Mouse (Mus musculus): ENCODE data around the gene Hist1h1a. TPM values are rescaled to one million over a fixed set of nuclear protein-coding genes. Genes with fewer than 3 reads are reported as not detected.

Hist1h1a gene
- polyA plus RNA-seq, 1 experiment = not detected

DNA sequence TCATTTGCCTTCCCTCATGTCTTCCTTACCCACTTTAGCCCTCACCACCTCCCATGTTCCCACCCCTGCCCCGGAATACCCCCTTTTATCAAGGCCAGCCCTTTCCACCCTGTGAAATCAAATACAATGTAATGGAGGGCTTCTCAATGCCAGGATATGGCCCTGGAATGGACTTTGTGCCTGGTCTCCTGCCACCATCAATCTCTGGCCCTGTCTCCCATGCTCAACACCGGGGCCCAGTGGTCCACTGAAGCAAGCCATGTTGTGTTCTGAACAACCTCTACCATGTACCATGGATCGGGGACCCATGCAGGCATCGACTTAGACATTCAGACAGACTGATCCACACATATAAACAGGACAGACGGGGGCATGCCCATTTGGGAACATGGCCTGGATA lies 33.8 kb upstream of the Hist1h1a start:
- 95% methylated on average over 5 of the region's 5 CpGs for WGBS
- no peaks in the 10 kb centered on the region for H3K4me1 ChIP-seq (ENCODE audit: control insufficient read depth, insufficient read depth, low read length)
- H3K27ac ChIP-seq (ENCODE audit: insufficient read depth, low read depth, low read length) = no peak overlapping the region
- no peak for TF ChIP-seq POLR2A (IDR thresholded peaks at IDR 0.05; ENCODE audit: insufficient read depth, low read depth, low read length)
- no peak for TF ChIP-seq CTCF (IDR thresholded peaks at IDR 0.05; ENCODE audit: insufficient read depth, low read depth, low read length)
- H3K4me3 ChIP-seq (ENCODE audit: insufficient read depth, low read depth, low read length) = no peak overlapping the region

GRCm38 (mm10) chr13:23730479-23730878 lies 33.0 kb upstream of the Hist1h1a start:
- WGBS = 57% methylated on average over 8 of the region's 8 CpGs
- Histone ChIP-seq H3K4me3 (ENCODE audit: insufficient read depth, low read depth, low read length) (no peak overlapping the region), H3K27ac (ENCODE audit: insufficient read depth, low read depth, low read length) (no peak overlapping the region), H3K4me1 (ENCODE audit: control insufficient read depth, insufficient read depth, low read length) (no peaks in the 10 kb centered on the region)
- TF ChIP-seq POLR2A (IDR thresholded peaks at IDR 0.05; ENCODE audit: insufficient read depth, low read depth, low read length) (no peak), CTCF (IDR thresholded peaks at IDR 0.05; ENCODE audit: insufficient read depth, low read depth, low read length) (no peak)

- 20% methylated on average over 8 of the region's 8 CpGs for WGBS
- Histone ChIP-seq H3K27ac (ENCODE audit: insufficient read depth, low read depth, low read length) (no peak overlapping the region), H3K4me1 (ENCODE audit: control insufficient read depth, insufficient read depth, low read length) (no peaks in the 10 kb centered on the region), H3K4me3 (ENCODE audit: insufficient read depth, low read depth, low read length) (no peak overlapping the region)
- TF ChIP-seq CTCF (IDR thresholded peaks at IDR 0.05; ENCODE audit: insufficient read depth, low read depth, low read length) (no peak), POLR2A (IDR thresholded peaks at IDR 0.05; ENCODE audit: insufficient read depth, low read depth, low read length) (no peak)
These were observed 31.2 kb upstream of the Hist1h1a start for GRCm38 (mm10) chr13:23732156-23732804.

- Histone ChIP-seq H3K27ac (ENCODE audit: insufficient read depth, low read depth, low read length) (no peak overlapping the region), H3K4me3 (ENCODE audit: insufficient read depth, low read depth, low read length) (no peak overlapping the region), H3K4me1 (ENCODE audit: control insufficient read depth, insufficient read depth, low read length) (no peaks in the 10 kb centered on the region)
- WGBS = 91% methylated on average over 5 of the region's 5 CpGs
- TF ChIP-seq CTCF (IDR thresholded peaks at IDR 0.05; ENCODE audit: insufficient read depth, low read depth, low read length) = no peak
These were observed 26.4 kb upstream of the Hist1h1a start for GRCm38 (mm10) chr13:23737091-23737490.

- TF ChIP-seq POLR2A (IDR thresholded peaks at IDR 0.05; ENCODE audit: insufficient read depth, low read depth, low read length) (no peak), CTCF (IDR thresholded peaks at IDR 0.05; ENCODE audit: insufficient read depth, low read depth, low read length) (no peak)
- 21% methylated on average over 4 of the region's 4 CpGs for WGBS
- Histone ChIP-seq H3K4me3 (ENCODE audit: insufficient read depth, low read depth, low read length) (no peak overlapping the region), H3K27ac (ENCODE audit: insufficient read depth, low read depth, low read length) (peak overlapping the region; percentile 91), H3K4me1 (ENCODE audit: control insufficient read depth, insufficient read depth, low read length) (no peaks in the 10 kb centered on the region)
These were observed 25.4 kb upstream of the Hist1h1a start for GRCm38 (mm10) chr13:23738041-23738440.

GRCm38 (mm10) chr13:23738677-23739068 lies 24.8 kb upstream of the Hist1h1a start, which contains the start of gene Hist1h1c:
TSS of gene Hist1h1c (plus strand) at chr13:23738808.
- under 1% methylated on average over 37 of the region's 38 CpGs for WGBS

DNA sequence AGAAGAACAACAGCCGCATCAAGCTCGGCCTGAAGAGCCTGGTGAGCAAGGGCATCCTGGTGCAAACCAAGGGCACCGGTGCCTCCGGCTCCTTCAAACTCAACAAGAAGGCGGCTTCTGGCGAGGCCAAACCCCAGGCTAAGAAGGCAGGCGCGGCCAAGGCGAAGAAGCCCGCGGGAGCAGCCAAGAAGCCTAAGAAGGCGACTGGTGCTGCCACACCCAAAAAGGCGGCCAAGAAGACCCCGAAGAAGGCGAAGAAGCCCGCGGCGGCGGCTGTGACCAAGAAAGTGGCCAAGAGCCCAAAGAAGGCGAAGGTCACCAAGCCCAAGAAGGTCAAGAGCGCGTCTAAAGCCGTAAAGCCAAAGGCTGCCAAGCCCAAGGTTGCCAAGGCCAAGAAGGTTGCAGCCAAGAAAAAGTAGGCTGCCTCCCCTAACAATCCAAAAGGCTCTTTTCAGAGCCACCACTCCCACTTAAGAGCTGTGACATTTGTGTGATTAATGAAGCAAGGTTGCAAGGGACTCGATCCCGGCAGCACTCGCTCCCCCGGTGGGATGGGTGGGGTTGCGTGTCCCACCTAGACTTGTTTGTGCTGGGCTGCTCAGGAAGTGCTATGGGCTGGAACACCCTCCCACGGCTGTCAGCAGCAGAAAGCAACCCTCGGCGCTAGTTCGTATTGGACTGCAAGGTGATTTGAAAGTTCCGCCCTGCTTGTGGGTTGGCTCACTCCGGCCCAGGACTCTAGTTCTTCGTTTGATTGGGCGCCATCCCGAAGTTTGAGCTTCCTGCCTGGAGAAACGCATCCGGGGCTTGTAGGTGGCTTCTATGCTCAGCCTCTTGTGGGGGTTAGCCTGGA lies 24.2 kb upstream of the Hist1h1a start:
- WGBS = under 1% methylated on average over 39 of the region's 39 CpGs
- H3K4me3 ChIP-seq (ENCODE audit: insufficient read depth, low read depth, low read length) = peak overlapping the region; percentile 51
- TF ChIP-seq POLR2A (IDR thresholded peaks at IDR 0.05; ENCODE audit: insufficient read depth, low read depth, low read length) (no peak; the same call in 1 of the 2 replicates), CTCF (IDR thresholded peaks at IDR 0.05; ENCODE audit: insufficient read depth, low read depth, low read length) (no peak)
- no peaks in the 10 kb centered on the region for H3K4me1 ChIP-seq (ENCODE audit: control insufficient read depth, insufficient read depth, low read length)
- H3K27ac ChIP-seq (ENCODE audit: insufficient read depth, low read depth, low read length) = peak overlapping the region; percentile 66

More at GRCm38 (mm10) chr13:23738677-23739068, 24.8 kb upstream of the Hist1h1a start, which contains the start of gene Hist1h1c:
- peak within 1 kb of the TSS; percentile 91 for H3K27ac ChIP-seq (ENCODE audit: insufficient read depth, low read depth, low read length)
- TF ChIP-seq POLR2A (IDR thresholded peaks at IDR 0.05; ENCODE audit: insufficient read depth, low read depth, low read length) = peak; percentile 97
- TF ChIP-seq CTCF (IDR thresholded peaks at IDR 0.05; ENCODE audit: insufficient read depth, low read depth, low read length) = no peak
- peak within 1 kb of the TSS; percentile 51 for H3K4me3 ChIP-seq (ENCODE audit: insufficient read depth, low read depth, low read length)
- H3K4me1 ChIP-seq (ENCODE audit: control insufficient read depth, insufficient read depth, low read length) = no peaks in the 10 kb centered on the region

GRCm38 (mm10) chr13:23739922-23740252 lies 23.6 kb upstream of the Hist1h1a start:
- 0 out of 2 replicates have a peak, but pooled peaks cover under 1% of the 10 kb centered on the region for H3K4me1 ChIP-seq (ENCODE audit: control insufficient read depth, insufficient read depth, low read length)
- H3K4me3 ChIP-seq (ENCODE audit: insufficient read depth, low read depth, low read length) = peak overlapping the region; percentile 51
- H3K27ac ChIP-seq (ENCODE audit: insufficient read depth, low read depth, low read length) = peak overlapping the region; percentile 60
- under 1% methylated on average over 14 of the region's 14 CpGs for WGBS
- no peak for TF ChIP-seq CTCF (IDR thresholded peaks at IDR 0.05; ENCODE audit: insufficient read depth, low read depth, low read length)

GRCm38 (mm10) chr13:23740256-23740840 lies 23.1 kb upstream of the Hist1h1a start:
- WGBS = 33% methylated on average over 13 of the region's 13 CpGs
- peaks cover 5% of the 10 kb centered on the region for H3K4me1 ChIP-seq (ENCODE audit: control insufficient read depth, insufficient read depth, low read length)
- no peak for TF ChIP-seq POLR2A (IDR thresholded peaks at IDR 0.05; ENCODE audit: insufficient read depth, low read depth, low read length)
- no peak for TF ChIP-seq CTCF (IDR thresholded peaks at IDR 0.05; ENCODE audit: insufficient read depth, low read depth, low read length)
- H3K27ac ChIP-seq (ENCODE audit: insufficient read depth, low read depth, low read length) = peak overlapping the region; percentile 64
- no peak overlapping the region for H3K4me3 ChIP-seq (ENCODE audit: insufficient read depth, low read depth, low read length)

Measured in olfactory bulb, adult 2 months (tissue).